Mouse (Mus musculus) stomach, embryonic 16.5 days (tissue): Measurements from ENCODE around the gene Krt72. TPM values are rescaled to one million over a fixed set of nuclear protein-coding genes. Genes with fewer than 3 reads are reported as not detected.

Experiments used
- ATAC-seq: fragments of 200-750 bp; cut with Nextera tagmentation; 2 replicates; pipeline ENCODE4 v1.8.0; 2017; ENCODE audit warnings: moderate number of reproducible peaks, moderate TSS enrichment; ENCODE audit not compliant: insufficient read depth, low FRiP score
- H3K27ac ChIP-seq: fragments of 300-500 bp; sonication (generic); 2 replicates; pipeline ENCODE4 v1.5.1; 2014; ENCODE audit warnings: low read length
- H3K27me3 ChIP-seq: fragments of 300-500 bp; sonication (generic); 2 replicates; pipeline ENCODE4 v1.6.1; 2014; ENCODE audit warnings: low read length, control low read depth, mixed read lengths; ENCODE audit not compliant: control insufficient read depth, insufficient read depth
- H3K36me3 ChIP-seq: fragments of 300-500 bp; sonication (generic); 2 replicates; pipeline ENCODE4 v1.6.1; 2014; ENCODE audit warnings: low read length; ENCODE audit not compliant: control insufficient read depth, insufficient read depth
- H3K4me1 ChIP-seq: fragments of 300-500 bp; sonication (generic); 2 replicates; pipeline ENCODE4 v1.6.1; 2014; ENCODE audit warnings: low read length, control low read depth, mixed read lengths; ENCODE audit not compliant: control insufficient read depth, insufficient read depth
- H3K4me2 ChIP-seq: fragments of 300-500 bp; sonication (generic); 2 replicates; pipeline ENCODE4 v1.6.1; 2014; ENCODE audit warnings: low read depth, low read length, mixed read lengths
- H3K4me3 ChIP-seq: fragments of 300-500 bp; sonication (generic); replicated peaks from 2 replicates; pipeline ENCODE4 v1.5.1; 2014; ENCODE audit warnings: mild to moderate bottlenecking, low read length
- H3K9ac ChIP-seq: fragments of 300-500 bp; sonication (generic); 2 replicates; pipeline ENCODE4 v1.6.1; 2014; ENCODE audit warnings: low read length
- H3K9me3 ChIP-seq: fragments of 300-500 bp; sonication (generic); replicated peaks from 2 replicates; pipeline ENCODE4 v1.6.1; 2016; ENCODE audit warnings: low read length, control low read depth; ENCODE audit not compliant: control insufficient read depth
- WGBS: fragments of 180-500 bp; shearing (Covaris S2); extraction: QIAGEN DNeasy Blood & Tissue Kit; methylation state at CpG from one replicate; pipeline ENCODE4 v1.1.7; 2014; 5-methylcytosine and 5-hydroxymethylcytosine counted together
- polyA plus RNA-seq: library from polyadenylated mRNA; unstranded; fragments of >200 nt; fragmentation: Nextera tagmentation; extraction: Ambion mirVana; gene quantifications from 2 replicates; pipeline ENCODE4 v1.2.1, GENCODE M21; 2015

The Krt72 gene
- not detected in 2 replicates for polyA plus RNA-seq

- Histone ChIP-seq H3K4me2 (no peak within 1 kb of the TSS), H3K36me3 (no peaks in the 10 kb centered on the region), H3K4me3 (no peak within 1 kb of the TSS), H3K9ac (no peak within 1 kb of the TSS), H3K27ac (no peak within 1 kb of the TSS), H3K4me1 (no peaks in the 10 kb centered on the region), H3K27me3 (no peaks in the 10 kb centered on the region), H3K9me3 (no peaks in the 10 kb centered on the region)
- 90% methylated on average over 18 of the region's 18 CpGs for WGBS
- ATAC-seq: no peak
Observed at GRCm38 (mm10) chr15:101786360-101786759, at the start of gene Krt72. TSS of gene Krt72 (minus strand) at chr15:101786460.

- Histone ChIP-seq H3K27me3 (no peaks in the 10 kb centered on the region), H3K4me2 (no peak overlapping the region), H3K27ac (no peak overlapping the region), H3K9me3 (no peaks in the 10 kb centered on the region), H3K9ac (no peak overlapping the region), H3K4me3 (no peak overlapping the region), H3K36me3 (no peaks in the 10 kb centered on the region), H3K4me1 (no peaks in the 10 kb centered on the region)
- ATAC-seq: no peak
- WGBS: 57% methylated on average over 5 of the region's 5 CpGs
Observed at GRCm38 (mm10) chr15:101834784-101835328, 48.6 kb upstream of the Krt72 start.

GRCm38 (mm10) chr15:101833131-101833530 is 46.9 kb upstream of the Krt72 start:
- Histone ChIP-seq H3K27me3 (no peaks in the 10 kb centered on the region), H3K4me1 (no peaks in the 10 kb centered on the region), H3K36me3 (no peaks in the 10 kb centered on the region), H3K9ac (no peak overlapping the region), H3K4me3 (no peak overlapping the region), H3K27ac (no peak overlapping the region), H3K4me2 (no peak overlapping the region), H3K9me3 (no peaks in the 10 kb centered on the region)
- 32% methylated on average over 6 of the region's 6 CpGs for WGBS
- no peak for ATAC-seq

- H3K4me3 ChIP-seq: no peak overlapping the region
- no peaks in the 10 kb centered on the region for H3K4me1 ChIP-seq
- H3K27me3 ChIP-seq: no peaks in the 10 kb centered on the region
- ATAC-seq: no peak
- H3K9ac ChIP-seq: no peak overlapping the region
- no peaks in the 10 kb centered on the region for H3K9me3 ChIP-seq
- no peaks in the 10 kb centered on the region for H3K36me3 ChIP-seq
- no peak overlapping the region for H3K27ac ChIP-seq
- 75% methylated on average over 5 of the region's 5 CpGs for WGBS
- H3K4me2 ChIP-seq: no peak overlapping the region
Observed at GRCm38 (mm10) chr15:101829441-101829840, 43.2 kb upstream of the Krt72 start.

GRCm38 (mm10) chr15:101821786-101822185 is 35.5 kb upstream of the Krt72 start:
- no peak overlapping the region for H3K9ac ChIP-seq
- no peak overlapping the region for H3K4me2 ChIP-seq
- WGBS: 18% methylated on average over 3 of the region's 3 CpGs
- no peak overlapping the region for H3K27ac ChIP-seq
- no peaks in the 10 kb centered on the region for H3K27me3 ChIP-seq
- H3K9me3 ChIP-seq: no peaks in the 10 kb centered on the region
- H3K36me3 ChIP-seq: no peaks in the 10 kb centered on the region
- ATAC-seq: no peak
- no peak overlapping the region for H3K4me3 ChIP-seq
- H3K4me1 ChIP-seq: no peaks in the 10 kb centered on the region

GRCm38 (mm10) chr15:101817875-101818274 is 31.6 kb upstream of the Krt72 start, which contains the start of gene Krt2:
TSS of gene Krt2 (minus strand) at chr15:101818169.
- no peak within 1 kb of the TSS for H3K4me3 ChIP-seq
- WGBS: 70% methylated on average over 16 of the region's 16 CpGs
- no peaks in the 10 kb centered on the region for H3K4me1 ChIP-seq
- no peaks in the 10 kb centered on the region for H3K27me3 ChIP-seq
- H3K4me2 ChIP-seq: no peak within 1 kb of the TSS
- no peak within 1 kb of the TSS for H3K27ac ChIP-seq
- no peak for ATAC-seq
- no peak within 1 kb of the TSS for H3K9ac ChIP-seq
- H3K9me3 ChIP-seq: no peaks in the 10 kb centered on the region
- H3K36me3 ChIP-seq: no peaks in the 10 kb centered on the region

GRCm38 (mm10) chr15:101803052-101803822 is 17.0 kb upstream of the Krt72 start:
- H3K9ac ChIP-seq: no peak overlapping the region
- H3K9me3 ChIP-seq: no peaks in the 10 kb centered on the region
- H3K27me3 ChIP-seq: no peaks in the 10 kb centered on the region
- no peaks in the 10 kb centered on the region for H3K36me3 ChIP-seq
- no peak overlapping the region for H3K4me2 ChIP-seq
- ATAC-seq: no peak
- no peak overlapping the region for H3K4me3 ChIP-seq
- no peaks in the 10 kb centered on the region for H3K4me1 ChIP-seq
- 78% methylated on average over 11 of the region's 11 CpGs for WGBS
- no peak overlapping the region for H3K27ac ChIP-seq

- Histone ChIP-seq H3K4me2 (no peak within 1 kb of the TSS), H3K9me3 (no peaks in the 10 kb centered on the region), H3K27ac (no peak within 1 kb of the TSS), H3K36me3 (no peaks in the 10 kb centered on the region), H3K9ac (no peak within 1 kb of the TSS), H3K27me3 (no peaks in the 10 kb centered on the region), H3K4me3 (no peak within 1 kb of the TSS), H3K4me1 (no peaks in the 10 kb centered on the region)
- no peak for ATAC-seq
- 83% methylated on average over 6 of the region's 6 CpGs for WGBS
Observed at GRCm38 (mm10) chr15:101802296-101802835, 16.1 kb upstream of the Krt72 start, which contains the start of gene Krt73. TSS of gene Krt73 (minus strand) at chr15:101802346.

GRCm38 (mm10) chr15:101790867-101791266 is 4.6 kb upstream of the Krt72 start:
- Histone ChIP-seq H3K27ac (no peak overlapping the region), H3K9ac (no peak overlapping the region), H3K4me2 (no peak overlapping the region), H3K36me3 (no peaks in the 10 kb centered on the region), H3K27me3 (no peaks in the 10 kb centered on the region), H3K4me1 (no peaks in the 10 kb centered on the region), H3K9me3 (no peaks in the 10 kb centered on the region), H3K4me3 (no peak overlapping the region)
- 12% methylated on average over 3 of the region's 3 CpGs for WGBS
- ATAC-seq: no peak
